Mouse (Mus musculus) monocyte, adult 5-6 weeks (primary cell): Measurements from ENCODE around the gene Tgfa. TPM values are rescaled to one million over a fixed set of nuclear protein-coding genes. Genes with fewer than 3 reads are reported as not detected.

ENCODE experiments used
- ATAC-seq: fragments of 153-309, 156-312 bp; replicated peaks from 2 replicates; pipeline ENCODE4 v1.8.0; 2017; ENCODE audit warnings: mild to moderate bottlenecking; ENCODE audit not compliant: low TSS enrichment, insufficient number of reproducible peaks, severe bottlenecking, poor library complexity, low FRiP score
- total RNA-seq: library from RNA; stranded (forward); fragments of 200-1000, 200-491, 200-594 nt; gene quantifications from 3 replicates; pipeline ENCODE4 v1.2.3, GENCODE M21; 2017

Gene Tgfa
- 0.10 TPM in 1 of 3 replicates, not detected in the others for total RNA-seq

- ATAC-seq = no peak
Observed at GRCm38 (mm10) chr6:86194941-86195932, at the start of gene Tgfa. Tgfa (plus strand) TSS chr6:86195223.

GRCm38 (mm10) chr6:86148518-86148917 lies 46.5 kb upstream of the Tgfa start:
- ATAC-seq = no peak

DNA sequence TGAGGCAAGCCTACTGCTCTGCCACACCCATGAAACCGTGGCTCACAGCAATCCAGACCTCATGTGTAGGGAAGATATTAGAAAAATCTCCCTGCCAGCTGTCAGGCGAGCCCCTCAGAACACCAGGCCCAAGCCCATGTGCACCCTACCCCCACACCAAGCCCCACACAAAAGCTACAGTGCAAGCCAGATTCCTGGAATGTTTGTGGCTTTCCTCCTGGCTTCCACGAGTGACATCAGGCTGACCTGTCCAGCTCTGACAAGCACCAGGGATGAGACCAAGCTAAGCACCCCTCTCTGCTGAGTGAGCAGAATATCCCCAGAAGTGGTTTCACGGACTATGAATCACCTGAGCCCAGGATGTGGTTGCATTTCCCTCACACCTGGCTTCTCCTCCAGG lies 46.0 kb upstream of the Tgfa start:
- no peak for ATAC-seq

DNA sequence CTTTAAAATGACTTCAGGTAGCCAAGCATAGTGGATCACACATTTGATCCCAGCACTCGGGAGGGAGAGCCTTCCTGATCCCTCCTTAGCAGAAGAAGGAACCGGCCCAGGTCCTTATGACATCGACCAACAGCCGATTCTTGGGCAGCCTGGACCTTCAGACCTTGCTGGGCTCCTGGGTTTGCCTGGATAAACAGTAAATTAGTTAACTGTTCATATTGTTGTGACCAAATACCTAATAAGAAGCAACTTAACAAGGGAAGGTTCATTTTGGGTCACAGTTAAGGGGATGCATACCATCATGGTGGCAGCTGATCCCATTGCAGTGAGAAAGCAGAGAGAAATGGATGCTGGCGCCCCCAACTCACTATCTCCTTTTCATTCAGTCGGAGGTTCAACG lies 42.3 kb upstream of the Tgfa start:
- ATAC-seq = no peak

DNA sequence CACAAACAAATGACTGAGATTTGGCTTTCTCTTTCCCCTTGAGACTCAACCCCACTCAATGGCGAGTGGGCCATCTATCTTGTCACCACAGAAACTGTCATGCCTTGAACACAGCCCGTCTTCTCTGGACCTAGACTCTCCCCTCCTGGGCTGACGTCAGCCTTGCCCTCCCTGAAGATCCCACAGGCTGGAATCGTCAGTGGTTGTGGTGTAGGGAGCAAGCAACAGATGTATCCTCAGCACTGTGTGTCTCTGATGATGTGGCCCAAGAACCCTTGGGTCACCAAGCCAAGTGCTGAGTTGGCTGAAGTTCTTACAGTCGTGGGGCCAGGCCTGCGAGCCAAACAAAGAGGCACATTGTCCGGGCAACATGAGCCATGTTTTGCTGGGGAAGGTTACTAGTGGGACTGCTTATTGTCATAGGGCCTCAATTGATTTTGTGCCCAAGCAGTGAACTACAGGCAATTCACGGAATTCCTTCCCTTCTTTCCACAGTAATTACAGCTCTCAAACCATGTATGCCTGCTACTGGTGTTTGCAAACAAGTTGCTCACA lies 41.5 kb upstream of the Tgfa start:
- no peak for ATAC-seq

DNA sequence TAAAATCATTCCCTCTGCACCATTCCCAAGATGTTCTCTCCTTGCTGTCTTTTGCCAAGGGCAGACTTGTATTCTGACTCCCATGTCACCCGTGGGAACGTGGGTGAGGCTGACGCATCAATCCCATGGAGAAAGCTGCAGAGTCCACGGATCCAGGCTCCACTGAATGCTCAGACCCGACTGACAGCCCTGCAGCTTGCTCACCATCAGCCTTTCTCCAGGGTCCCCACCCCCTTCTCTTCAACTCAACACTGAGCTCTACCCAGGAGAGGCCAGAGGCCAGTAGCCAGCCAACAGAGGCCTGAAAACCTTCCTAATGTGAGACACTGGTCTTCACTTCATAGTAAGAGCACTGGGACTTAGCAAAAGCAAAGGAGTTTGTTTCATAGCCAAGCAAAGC lies 41.0 kb upstream of the Tgfa start:
- no peak for ATAC-seq

DNA sequence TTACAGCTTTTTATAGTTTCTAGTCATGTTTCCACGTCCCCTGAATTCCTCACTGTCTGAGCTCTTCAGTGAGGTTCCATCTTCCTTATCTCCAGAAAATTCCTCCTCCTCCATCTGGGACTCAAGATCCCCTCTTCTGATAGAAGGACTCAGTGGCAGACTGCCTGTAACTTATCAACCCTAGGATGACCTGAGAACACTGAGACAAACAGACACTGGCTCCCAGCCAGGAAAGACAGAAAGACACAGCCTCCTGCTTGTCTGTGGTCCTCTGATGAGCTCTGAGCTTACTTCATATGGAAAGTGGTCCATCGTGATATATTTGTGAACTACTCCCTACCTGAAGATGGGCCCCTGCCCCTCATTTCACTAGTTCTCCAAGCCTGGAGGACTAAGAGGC lies 40.5 kb upstream of the Tgfa start:
- no peak for ATAC-seq

DNA sequence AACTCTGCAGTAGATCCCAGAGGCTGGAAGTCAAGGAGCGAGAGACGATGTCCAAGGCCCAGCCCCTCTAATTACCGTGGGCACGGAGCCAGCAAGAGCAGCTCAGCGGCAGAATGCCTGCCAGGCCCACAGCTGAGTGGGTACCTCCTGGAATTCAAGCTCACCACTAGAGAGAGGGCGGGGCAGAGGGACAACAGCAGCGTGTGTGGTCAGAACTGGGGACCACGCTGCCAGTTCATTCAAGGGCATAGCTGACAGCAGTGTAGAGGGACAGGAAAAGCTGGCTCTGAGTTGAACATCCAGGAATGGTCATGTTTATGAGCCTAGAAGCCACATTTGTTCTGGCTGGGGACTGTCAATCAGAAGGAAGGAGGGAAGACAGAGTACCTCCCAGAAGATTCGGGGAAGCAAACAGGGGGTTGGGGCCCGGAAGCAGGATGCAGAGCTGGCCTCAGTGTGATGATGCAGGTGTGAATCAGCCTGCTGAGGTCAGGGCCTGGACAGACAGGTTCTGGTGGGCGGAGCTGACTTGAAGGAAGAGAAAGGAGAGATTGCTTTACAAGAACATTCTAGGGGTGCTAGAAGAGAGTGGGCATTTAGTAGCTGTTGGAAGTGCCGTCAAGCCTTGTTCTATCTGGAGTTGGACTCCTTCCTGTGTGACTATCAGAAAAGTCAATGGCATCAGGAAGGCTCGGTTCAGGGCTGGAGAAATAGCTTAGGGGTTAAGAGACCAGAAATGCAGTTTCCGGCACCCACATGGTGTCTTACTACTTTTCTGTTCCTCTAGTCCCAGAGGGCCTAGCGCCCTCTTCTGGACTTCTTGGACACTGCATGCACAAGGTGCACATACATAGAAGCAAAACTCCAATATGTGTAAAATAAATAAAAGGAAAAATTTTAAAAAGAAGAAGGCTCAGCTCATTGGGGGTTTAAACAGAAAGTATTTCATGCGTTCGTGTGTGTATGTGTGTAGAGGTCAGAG lies 37.5 kb upstream of the Tgfa start:
- no peak for ATAC-seq

- ATAC-seq = no peak
Observed at GRCm38 (mm10) chr6:86160878-86161277, 34.1 kb upstream of the Tgfa start.

GRCm38 (mm10) chr6:86161586-86161985 lies 33.4 kb upstream of the Tgfa start:
- ATAC-seq = no peak

DNA sequence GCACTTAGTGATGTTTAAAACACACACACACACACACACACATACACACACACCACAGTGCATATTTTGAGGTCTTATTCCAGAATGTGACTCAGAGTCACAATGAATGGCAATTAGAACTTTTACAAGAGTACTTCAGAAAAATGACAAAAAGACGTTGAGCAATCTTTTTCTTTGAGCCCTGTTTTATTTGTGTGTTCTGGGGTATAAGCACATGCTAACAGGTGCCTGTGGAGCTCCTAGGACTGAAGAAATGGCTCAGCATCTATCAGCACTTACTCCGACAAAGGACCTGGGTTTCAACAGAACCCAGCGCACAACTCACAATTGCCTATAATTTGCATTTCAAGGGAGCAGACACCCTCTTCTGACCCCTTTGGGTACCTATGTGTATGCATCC lies 31.0 kb upstream of the Tgfa start:
- no peak for ATAC-seq

- no peak for ATAC-seq
Observed at GRCm38 (mm10) chr6:86166426-86166825, 28.6 kb upstream of the Tgfa start.

DNA sequence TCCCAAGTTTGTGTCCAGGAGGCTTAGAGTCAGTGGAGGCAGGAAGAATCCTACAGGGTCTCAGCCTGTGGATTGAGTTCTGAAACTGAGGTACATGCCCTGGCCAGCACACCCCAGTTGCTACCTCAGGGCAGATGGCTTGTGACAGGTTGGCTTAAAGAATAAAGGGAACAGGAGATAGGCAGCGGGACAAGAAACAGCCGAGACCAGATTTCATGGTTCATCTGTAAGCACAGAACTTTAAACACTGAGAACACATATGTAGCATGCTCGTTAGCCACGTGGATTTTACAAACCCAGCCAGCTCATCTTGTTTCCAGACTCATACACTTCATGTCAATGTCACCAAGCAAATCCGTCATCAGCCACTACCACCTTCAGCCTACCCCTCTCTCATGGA lies 27.2 kb upstream of the Tgfa start:
- no peak for ATAC-seq

- ATAC-seq = no peak
Observed at GRCm38 (mm10) chr6:86169166-86169565, 25.9 kb upstream of the Tgfa start.

DNA sequence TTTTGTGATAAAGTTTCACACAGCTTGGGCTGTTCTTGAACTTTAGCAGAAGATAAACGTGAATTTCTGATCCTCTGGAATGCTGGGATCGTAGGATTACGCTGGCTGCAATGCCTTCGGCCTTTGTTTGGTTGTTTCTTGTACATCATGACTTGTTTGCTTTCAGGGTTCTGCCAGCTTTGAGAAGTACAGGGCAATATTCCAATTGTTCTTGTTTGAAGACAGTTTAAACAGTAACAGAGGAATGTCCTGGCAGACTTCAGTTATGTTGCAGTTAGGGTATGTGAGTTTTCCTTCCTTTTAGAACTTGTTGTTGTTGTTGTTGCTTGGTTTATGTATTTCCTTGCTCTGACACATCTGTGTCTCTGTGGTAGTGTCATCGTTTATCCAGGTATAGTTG lies 18.8 kb upstream of the Tgfa start:
- no peak for ATAC-seq

GRCm38 (mm10) chr6:86176721-86177120 lies 18.3 kb upstream of the Tgfa start:
- no peak for ATAC-seq

DNA sequence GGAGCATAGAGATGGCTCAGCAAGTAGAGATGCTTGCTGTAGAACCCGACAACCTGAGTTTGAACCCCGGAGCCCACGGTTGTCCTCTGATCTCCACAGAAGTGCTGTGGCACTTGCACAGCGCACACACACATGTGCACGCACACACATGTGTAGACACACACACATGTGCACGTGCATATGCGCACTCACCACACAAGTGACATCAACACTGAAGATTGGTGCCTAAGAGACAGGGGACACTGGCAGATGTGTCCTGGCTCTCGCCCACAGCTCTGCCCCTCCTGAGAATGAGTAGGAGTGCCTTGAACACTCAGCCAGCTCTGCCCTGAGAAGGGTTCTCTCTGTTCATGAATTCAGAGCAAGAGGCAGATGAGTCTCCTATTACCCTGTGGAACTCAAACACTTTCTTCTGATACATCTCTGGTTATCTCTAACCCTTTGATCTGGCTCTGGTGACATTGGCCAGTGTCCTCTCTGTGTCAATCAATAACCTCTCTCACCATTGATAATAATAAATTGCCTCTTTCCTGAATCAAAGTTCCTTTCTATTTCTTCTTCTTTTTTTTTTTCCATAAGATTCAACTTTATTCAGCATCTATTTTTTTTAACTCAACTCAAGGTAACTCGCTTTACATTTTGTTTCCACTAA lies 17.6 kb upstream of the Tgfa start:
- ATAC-seq = no peak

- ATAC-seq = no peak
Observed at GRCm38 (mm10) chr6:86180617-86181016, 14.4 kb upstream of the Tgfa start.

GRCm38 (mm10) chr6:86182016-86182415 lies 13.0 kb upstream of the Tgfa start:
- no peak for ATAC-seq
